Mouse (Mus musculus) G1E (cell line): ENCODE results near the gene Lix1.

Experiments
- CTCF ChIP-seq: IDR thresholded peaks from 2 replicates; pipeline ENCODE4 v1.5.1; 2012; ENCODE audit warnings: low read depth, low read length, inconsistent platforms, mixed read lengths
- GATA1 ChIP-seq: IDR thresholded peaks from 2 replicates; pipeline ENCODE4 v1.6.1; 2012; ENCODE audit warnings: borderline replicate concordance, low read length, inconsistent platforms, mixed read lengths
- GATA2 ChIP-seq: IDR thresholded peaks from 2 replicates; pipeline ENCODE4 v1.6.1; 2012; ENCODE audit warnings: low read depth, low read length, inconsistent platforms, borderline replicate concordance
- TAL1 ChIP-seq: conservative IDR thresholded peaks from 2 replicates; pipeline ENCODE4 v1.6.1; 2012; ENCODE audit warnings: low read depth, low read length, inconsistent platforms, mixed read lengths

- TF ChIP-seq CTCF (no peak), TAL1 (no peak), GATA1 (no peak), GATA2 (no peak)
Observed at GRCm38 (mm10) chr17:17375581-17375980, 26.9 kb upstream of the Lix1 start.
